Mouse (Mus musculus): ENCODE data around the gene Pgd. TPM values are rescaled to one million over a fixed set of nuclear protein-coding genes. Genes with fewer than 3 reads are reported as not detected.

The Pgd gene
- polyA plus RNA-seq, 1 experiment from 2014 or later, result 50.6 TPM

DNA sequence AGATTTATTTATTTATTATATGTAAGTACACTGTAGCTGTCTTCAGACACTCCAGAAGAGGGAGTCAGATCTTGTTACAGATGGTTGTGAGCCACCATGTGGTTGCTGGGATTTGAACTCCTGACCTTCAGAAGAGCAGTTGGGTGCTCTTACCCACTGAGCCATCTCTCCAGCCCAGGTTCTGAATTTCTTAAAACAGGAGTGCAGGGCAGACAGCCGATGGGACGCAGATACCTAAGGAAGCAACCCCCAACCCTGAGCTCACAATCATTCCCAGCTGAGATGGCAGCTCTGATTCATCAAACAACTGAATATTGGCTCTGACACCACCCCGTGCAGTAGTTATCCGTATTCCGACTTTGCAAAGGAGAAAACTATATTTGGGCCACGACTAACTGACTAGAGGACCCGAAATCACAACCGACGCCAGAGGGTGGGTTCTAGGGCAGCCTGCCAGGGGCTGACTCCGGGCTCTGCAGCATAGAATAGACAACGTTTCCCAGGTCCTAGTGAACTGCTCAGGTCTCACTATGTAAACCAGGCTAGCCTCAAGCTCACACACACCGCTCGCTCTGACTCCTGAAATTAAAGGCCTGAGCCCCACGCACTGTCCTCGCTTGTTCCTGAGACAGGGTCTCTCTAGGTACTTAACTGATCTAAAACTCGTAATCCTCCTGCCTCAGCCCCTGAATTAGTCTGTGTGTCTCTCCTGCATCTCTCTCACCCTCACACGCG lies 30.3 kb downstream of the Pgd start:
- H3K27ac ChIP-seq (replicated peaks; ENCODE audit: low read depth, low read length), result no peak overlapping the region
- H3K4me3 ChIP-seq (replicated peaks; ENCODE audit: low read depth, low read length), result peak overlapping the region; percentile 45
- no peak for DNase-seq
- H3K9me3 ChIP-seq (ENCODE audit: control insufficient read depth, low read length), result no peaks in the 10 kb centered on the region
- H3K27me3 ChIP-seq (ENCODE audit: control insufficient read depth, insufficient read depth, low read length), result no peaks in the 10 kb centered on the region
- 69% methylated on average over 18 of the region's 18 CpGs for WGBS
- 0 out of 2 replicates have a peak, but pooled peaks cover 3% of the 10 kb centered on the region for H3K36me3 ChIP-seq (ENCODE audit: control insufficient read depth, insufficient read depth, low read length)
- ATAC-seq (ENCODE audit: low FRiP score, low TSS enrichment), result no peak
- peak overlapping the region; percentile 66 for H3K4me2 ChIP-seq (ENCODE audit: low read length)
- peak overlapping the region; percentile 65; the same call in 1 of the 2 replicates for H3K9ac ChIP-seq (replicated peaks; ENCODE audit: low read length)
- no peaks in the 10 kb centered on the region for H3K4me1 ChIP-seq (ENCODE audit: control insufficient read depth, insufficient read depth, low read length)

DNA sequence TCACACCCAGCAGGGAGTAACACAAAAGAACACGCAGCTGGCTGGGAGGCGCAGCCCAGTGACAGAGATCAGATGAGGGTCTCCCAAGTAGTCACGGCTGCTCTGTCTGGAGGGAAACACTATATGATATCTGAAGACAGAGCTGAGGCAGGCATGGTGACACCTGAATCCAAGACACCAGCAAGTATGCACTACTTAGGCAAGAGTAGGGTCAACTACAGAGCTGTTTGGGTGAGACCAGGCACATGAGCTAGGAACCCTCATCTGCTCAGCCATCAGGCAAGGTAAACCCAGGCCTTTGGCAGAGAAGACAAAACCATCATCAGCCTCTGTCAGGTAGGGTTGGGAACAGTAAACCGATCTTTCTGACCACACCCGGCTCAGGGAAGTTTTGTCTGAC lies 33.2 kb downstream of the Pgd start:
- H3K9ac ChIP-seq (replicated peaks; ENCODE audit: low read length), result no peak overlapping the region
- peaks cover 9% of the 10 kb centered on the region; the same call in 1 of the 2 replicates for H3K36me3 ChIP-seq (ENCODE audit: control insufficient read depth, insufficient read depth, low read length)
- no peak overlapping the region for H3K27ac ChIP-seq (replicated peaks; ENCODE audit: low read depth, low read length)
- H3K9me3 ChIP-seq (ENCODE audit: control insufficient read depth, low read length), result no peaks in the 10 kb centered on the region
- no peak for DNase-seq
- H3K4me1 ChIP-seq (ENCODE audit: control insufficient read depth, insufficient read depth, low read length), result no peaks in the 10 kb centered on the region
- no peak for ATAC-seq (ENCODE audit: low FRiP score, low TSS enrichment)
- H3K27me3 ChIP-seq (ENCODE audit: control insufficient read depth, insufficient read depth, low read length), result no peaks in the 10 kb centered on the region
- no peak overlapping the region for H3K4me3 ChIP-seq (replicated peaks; ENCODE audit: low read depth, low read length)
- no peak overlapping the region for H3K4me2 ChIP-seq (ENCODE audit: low read length)
- 78% methylated on average over 5 of the region's 5 CpGs for WGBS

- no peak overlapping the region for H3K4me3 ChIP-seq (replicated peaks; ENCODE audit: low read depth, low read length)
- no peak overlapping the region for H3K27ac ChIP-seq (replicated peaks; ENCODE audit: low read depth, low read length)
- ATAC-seq (ENCODE audit: low FRiP score, low TSS enrichment), result no peak
- no peaks in the 10 kb centered on the region for H3K9me3 ChIP-seq (ENCODE audit: control insufficient read depth, low read length)
- H3K4me1 ChIP-seq (ENCODE audit: control insufficient read depth, insufficient read depth, low read length), result no peaks in the 10 kb centered on the region
- H3K9ac ChIP-seq (replicated peaks; ENCODE audit: low read length), result no peak overlapping the region
- no peak for DNase-seq
- 90% methylated on average over 21 of the region's 21 CpGs for WGBS
- no peak overlapping the region for H3K4me2 ChIP-seq (ENCODE audit: low read length)
- peaks cover 13% of the 10 kb centered on the region; the same call in 1 of the 2 replicates for H3K36me3 ChIP-seq (ENCODE audit: control insufficient read depth, insufficient read depth, low read length)
- H3K27me3 ChIP-seq (ENCODE audit: control insufficient read depth, insufficient read depth, low read length), result no peaks in the 10 kb centered on the region
These were observed 34.6 kb downstream of the Pgd start for GRCm38 (mm10) chr4:149131789-149132565.

DNA sequence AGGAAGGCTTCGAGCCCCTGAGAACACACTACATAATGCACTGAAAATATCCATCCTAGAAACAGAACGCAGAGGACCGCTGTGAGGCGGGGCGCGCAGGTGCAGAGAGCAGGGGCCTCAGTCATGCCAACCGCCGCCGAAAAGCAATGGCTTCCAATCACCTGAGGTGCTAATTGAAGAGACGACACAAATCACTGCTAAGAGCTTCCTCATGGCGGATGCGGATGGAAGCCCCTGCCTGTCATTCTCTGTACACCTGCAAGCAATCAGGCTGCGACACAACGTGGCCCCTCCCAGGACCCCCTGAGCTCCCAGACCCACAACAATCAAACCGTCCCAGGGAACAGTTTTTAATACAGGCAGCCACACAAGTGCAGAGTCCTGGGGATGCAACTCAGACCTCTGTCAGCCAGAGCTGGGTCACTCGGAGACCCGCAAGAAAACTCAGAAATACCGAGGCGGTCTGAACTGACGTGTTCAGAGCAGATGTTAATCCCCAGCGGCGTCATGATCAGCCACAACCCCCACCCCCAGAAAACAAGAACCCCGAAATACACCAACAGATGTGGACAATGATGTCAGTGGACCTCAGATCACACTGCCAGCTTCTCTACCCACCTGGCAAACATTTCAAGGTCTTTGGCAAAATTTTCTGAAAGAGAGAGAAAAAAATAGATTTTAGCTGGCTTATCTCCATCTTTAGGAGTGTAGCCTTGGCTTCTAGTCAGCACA lies 35.4 kb downstream of the Pgd start:
- no peak for ATAC-seq (ENCODE audit: low FRiP score, low TSS enrichment)
- Histone ChIP-seq H3K27ac (replicated peaks; ENCODE audit: low read depth, low read length) (no peak overlapping the region), H3K36me3 (ENCODE audit: control insufficient read depth, insufficient read depth, low read length) (peaks cover 15% of the 10 kb centered on the region; the same call in 1 of the 2 replicates), H3K4me3 (replicated peaks; ENCODE audit: low read depth, low read length) (no peak overlapping the region), H3K4me2 (ENCODE audit: low read length) (no peak overlapping the region), H3K9me3 (ENCODE audit: control insufficient read depth, low read length) (no peaks in the 10 kb centered on the region), H3K27me3 (ENCODE audit: control insufficient read depth, insufficient read depth, low read length) (no peaks in the 10 kb centered on the region), H3K4me1 (ENCODE audit: control insufficient read depth, insufficient read depth, low read length) (no peaks in the 10 kb centered on the region), H3K9ac (replicated peaks; ENCODE audit: low read length) (no peak overlapping the region)
- 92% methylated on average over 23 of the region's 23 CpGs for WGBS
- DNase-seq, result no peak

- H3K9me3 ChIP-seq (ENCODE audit: control insufficient read depth, low read length), result no peaks in the 10 kb centered on the region
- no peak overlapping the region for H3K9ac ChIP-seq (replicated peaks; ENCODE audit: low read length)
- ATAC-seq (ENCODE audit: low FRiP score, low TSS enrichment) (no peak), DNase-seq (no peak)
- H3K27me3 ChIP-seq (ENCODE audit: control insufficient read depth, insufficient read depth, low read length), result no peaks in the 10 kb centered on the region
- WGBS, result 84% methylated on average over 18 of the region's 18 CpGs
- H3K36me3 ChIP-seq (ENCODE audit: control insufficient read depth, insufficient read depth, low read length), result peaks cover 15% of the 10 kb centered on the region; the same call in 1 of the 2 replicates
- H3K4me2 ChIP-seq (ENCODE audit: low read length), result no peak overlapping the region
- no peak overlapping the region for H3K4me3 ChIP-seq (replicated peaks; ENCODE audit: low read depth, low read length)
- no peak overlapping the region for H3K27ac ChIP-seq (replicated peaks; ENCODE audit: low read depth, low read length)
- no peaks in the 10 kb centered on the region for H3K4me1 ChIP-seq (ENCODE audit: control insufficient read depth, insufficient read depth, low read length)
These were observed 38.1 kb downstream of the Pgd start for GRCm38 (mm10) chr4:149128467-149128866.

- Histone ChIP-seq H3K4me2 (ENCODE audit: low read length) (no peak within 1 kb of the TSS), H3K4me3 (replicated peaks; ENCODE audit: low read depth, low read length) (no peak within 1 kb of the TSS), H3K9ac (replicated peaks; ENCODE audit: low read length) (no peak within 1 kb of the TSS), H3K4me1 (ENCODE audit: control insufficient read depth, insufficient read depth, low read length) (no peaks in the 10 kb centered on the region), H3K27ac (replicated peaks; ENCODE audit: low read depth, low read length) (no peak within 1 kb of the TSS), H3K27me3 (ENCODE audit: control insufficient read depth, insufficient read depth, low read length) (no peaks in the 10 kb centered on the region), H3K36me3 (ENCODE audit: control insufficient read depth, insufficient read depth, low read length) (peaks cover 13% of the 10 kb centered on the region; the same call in 1 of the 2 replicates), H3K9me3 (ENCODE audit: control insufficient read depth, low read length) (no peaks in the 10 kb centered on the region)
- 87% methylated on average over 11 of the region's 11 CpGs for WGBS
- ATAC-seq (ENCODE audit: low FRiP score, low TSS enrichment) (no peak), DNase-seq (no peak)
These were observed 39.9 kb downstream of the Pgd start, which contains the start of gene Cort for GRCm38 (mm10) chr4:149126663-149127062. Gene Cort (minus strand): TSS chr4:149126763.

DNA sequence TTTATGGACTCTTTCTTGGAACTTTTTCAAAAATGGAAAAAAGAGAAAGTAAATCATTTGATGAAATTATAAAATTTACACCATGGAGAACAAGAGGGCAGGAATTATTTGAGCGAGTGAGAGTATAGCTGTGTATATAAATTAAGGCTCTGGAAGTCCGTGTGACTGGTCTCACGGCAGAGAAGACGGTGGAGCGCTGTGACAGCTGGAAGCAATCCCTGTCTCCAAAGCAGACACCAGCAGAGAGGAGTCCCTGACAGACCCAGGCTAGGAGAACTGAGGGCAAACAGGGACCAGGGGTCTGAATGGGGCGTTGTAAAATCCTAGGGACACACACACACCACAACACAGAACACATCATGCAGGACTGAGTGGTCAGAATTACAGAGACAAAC lies 40.5 kb downstream of the Pgd start:
- Histone ChIP-seq H3K36me3 (ENCODE audit: control insufficient read depth, insufficient read depth, low read length) (peaks cover 11% of the 10 kb centered on the region; the same call in 1 of the 2 replicates), H3K27ac (replicated peaks; ENCODE audit: low read depth, low read length) (no peak overlapping the region), H3K9me3 (ENCODE audit: control insufficient read depth, low read length) (no peaks in the 10 kb centered on the region), H3K4me2 (ENCODE audit: low read length) (no peak overlapping the region), H3K4me1 (ENCODE audit: control insufficient read depth, insufficient read depth, low read length) (no peaks in the 10 kb centered on the region), H3K27me3 (ENCODE audit: control insufficient read depth, insufficient read depth, low read length) (no peaks in the 10 kb centered on the region), H3K9ac (replicated peaks; ENCODE audit: low read length) (no peak overlapping the region), H3K4me3 (replicated peaks; ENCODE audit: low read depth, low read length) (no peak overlapping the region)
- DNase-seq, result no peak
- ATAC-seq (ENCODE audit: low FRiP score, low TSS enrichment), result no peak
- 82% methylated on average over 6 of the region's 6 CpGs for WGBS

DNA sequence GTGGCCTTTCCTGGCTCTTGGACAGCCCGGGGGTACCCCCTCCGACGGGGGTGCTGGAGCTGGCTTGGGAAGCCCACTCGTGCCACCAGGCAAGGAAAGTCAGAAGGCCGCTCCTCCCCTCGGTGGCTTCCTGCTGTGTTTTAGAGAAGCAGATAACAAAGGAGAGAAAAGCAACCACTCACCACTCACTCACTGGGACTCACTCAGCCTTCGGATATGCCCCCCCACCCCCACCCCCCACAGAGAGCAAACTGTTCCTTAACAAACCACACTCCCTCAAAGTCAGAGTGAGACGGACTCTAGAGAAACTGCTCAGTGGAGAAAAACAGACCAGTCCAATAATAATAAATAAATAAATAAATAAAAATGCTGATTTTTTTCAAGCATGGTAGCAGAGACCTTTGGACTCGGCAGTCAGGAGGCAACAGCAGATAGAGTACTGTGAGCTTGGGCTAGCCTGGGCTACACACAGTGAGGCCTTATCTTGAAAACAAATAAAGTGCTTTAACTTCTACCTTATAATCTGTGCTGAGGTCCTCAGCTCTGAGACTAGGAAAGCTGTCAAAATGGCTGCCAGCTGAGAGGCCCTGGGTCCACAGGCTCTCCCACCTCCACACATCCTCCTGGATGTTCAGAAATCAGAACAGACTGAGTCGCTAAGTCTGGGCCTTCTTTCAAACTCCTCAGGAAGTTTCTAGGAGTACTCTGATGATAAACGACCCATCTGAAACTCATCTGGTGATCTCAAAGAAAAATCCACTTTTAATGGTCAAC lies 41.0 kb downstream of the Pgd start:
- WGBS, result 44% methylated on average over 11 of the region's 11 CpGs
- H3K27me3 ChIP-seq (ENCODE audit: control insufficient read depth, insufficient read depth, low read length), result no peaks in the 10 kb centered on the region
- DNase-seq (no peak), ATAC-seq (ENCODE audit: low FRiP score, low TSS enrichment) (no peak)
- no peak overlapping the region for H3K4me3 ChIP-seq (replicated peaks; ENCODE audit: low read depth, low read length)
- no peak overlapping the region for H3K4me2 ChIP-seq (ENCODE audit: low read length)
- no peak overlapping the region for H3K27ac ChIP-seq (replicated peaks; ENCODE audit: low read depth, low read length)
- H3K9me3 ChIP-seq (ENCODE audit: control insufficient read depth, low read length), result no peaks in the 10 kb centered on the region
- H3K4me1 ChIP-seq (ENCODE audit: control insufficient read depth, insufficient read depth, low read length), result no peaks in the 10 kb centered on the region
- peaks cover 8% of the 10 kb centered on the region; the same call in 1 of the 2 replicates for H3K36me3 ChIP-seq (ENCODE audit: control insufficient read depth, insufficient read depth, low read length)
- H3K9ac ChIP-seq (replicated peaks; ENCODE audit: low read length), result no peak overlapping the region
